Mouse (Mus musculus) liver, embryonic 12.5 days (tissue): ENCODE measurements around the gene Tns4. TPM values are rescaled to one million over a fixed set of nuclear protein-coding genes. Genes with fewer than 3 reads are reported as not detected.

ENCODE experiments used
- ATAC-seq: fragments of 200-750 bp; cut with Nextera tagmentation; 2 replicates; pipeline ENCODE4 v1.8.0; 2017; ENCODE audit warnings: moderate number of reproducible peaks, mild to moderate bottlenecking, moderate library complexity
- H3K27ac ChIP-seq: fragments of 300-500 bp; sonication (generic); 2 replicates; pipeline ENCODE4 v1.5.1; 2016; ENCODE audit warnings: mild to moderate bottlenecking
- H3K27me3 ChIP-seq: fragments of 300-500 bp; sonication (generic); replicated peaks from 2 replicates; pipeline ENCODE4 v1.6.1; 2016; ENCODE audit warnings: mild to moderate bottlenecking, moderate library complexity
- H3K36me3 ChIP-seq: fragments of 300-500 bp; sonication (generic); 2 replicates; pipeline ENCODE4 v1.6.1; 2016; ENCODE audit warnings: mild to moderate bottlenecking, moderate library complexity
- H3K4me1 ChIP-seq: fragments of 300-500 bp; sonication (generic); 2 replicates; pipeline ENCODE4 v1.6.1; 2016
- H3K4me2 ChIP-seq: fragments of 300-500 bp; sonication (generic); 2 replicates; pipeline ENCODE4 v1.6.1; 2016; ENCODE audit warnings: mild to moderate bottlenecking, moderate library complexity
- H3K4me3 ChIP-seq: fragments of 300-500 bp; sonication (generic); 2 replicates; pipeline ENCODE4 v1.5.1; 2016; ENCODE audit warnings: mild to moderate bottlenecking, moderate library complexity
- H3K9ac ChIP-seq: fragments of 300-500 bp; sonication (generic); 2 replicates; pipeline ENCODE4 v1.6.1; 2016; ENCODE audit warnings: mild to moderate bottlenecking, moderate library complexity
- H3K9me3 ChIP-seq: fragments of 300-500 bp; sonication (generic); replicated peaks from 2 replicates; pipeline ENCODE4 v1.6.1; 2016; ENCODE audit warnings: mild to moderate bottlenecking, moderate library complexity
- WGBS: fragments of 180-500 bp; shearing (Covaris S2); methylation state at CpG from one replicate; pipeline ENCODE4 v1.1.7; 2016; ENCODE audit not compliant: insufficient replicate concordance; 5-methylcytosine and 5-hydroxymethylcytosine counted together
- polyA plus RNA-seq: library from polyadenylated mRNA; unstranded; fragments of >200 nt; fragmentation: Nextera tagmentation; extraction: Ambion mirVana; gene quantifications from 2 replicates; pipeline ENCODE4 v1.2.1, GENCODE M21; 2016

The Tns4 gene
- polyA plus RNA-seq, 1 experiment from 2014 or later = 0.17 TPM

DNA sequence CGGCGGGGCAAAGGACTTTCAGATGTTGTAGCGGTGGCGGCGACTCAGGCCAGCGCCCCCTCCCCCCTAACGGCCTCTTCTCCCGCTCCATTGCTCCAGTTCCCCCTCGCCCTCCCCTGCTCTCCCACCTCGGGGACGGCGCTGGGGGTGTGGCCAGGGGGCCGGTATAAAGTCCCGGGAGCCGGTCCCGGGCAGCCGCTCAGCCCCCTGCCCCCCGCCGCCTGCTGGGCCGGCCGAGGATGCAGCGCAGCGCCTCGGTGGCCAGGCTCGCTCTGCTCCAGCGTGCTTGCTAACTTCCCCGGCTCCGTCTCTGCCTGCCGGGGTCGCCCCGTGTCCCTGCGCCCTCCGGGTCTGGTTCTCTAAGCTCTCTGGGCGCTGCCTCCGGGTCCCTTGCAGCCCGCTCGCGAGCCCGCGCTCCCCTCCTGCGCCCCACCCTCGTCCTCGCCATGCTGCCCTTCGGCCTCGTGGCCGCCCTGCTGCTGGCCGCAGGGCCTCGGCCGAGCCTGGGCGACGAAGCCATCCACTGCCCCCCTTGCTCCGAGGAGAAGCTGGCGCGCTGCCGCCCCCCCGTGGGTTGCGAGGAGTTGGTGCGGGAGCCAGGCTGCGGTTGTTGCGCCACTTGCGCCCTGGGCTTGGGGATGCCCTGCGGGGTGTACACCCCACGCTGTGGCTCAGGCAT is 47.9 kb downstream of the Tns4 start, which contains the start of gene Igfbp4:
Gene Igfbp4, plus strand, starts transcription at position 194 of the 679 bp plus-strand sequence.
- Histone ChIP-seq H3K36me3 (peaks cover 6% of the 10 kb centered on the region; the same call in 1 of the 2 replicates), H3K4me2 (peak within 1 kb of the TSS; percentile 73), H3K4me3 (peak within 1 kb of the TSS; percentile 62), H3K27ac (peak within 1 kb of the TSS; percentile 81), H3K4me1 (peaks cover 49% of the 10 kb centered on the region), H3K9ac (peak within 1 kb of the TSS; percentile 68), H3K9me3 (no peaks in the 10 kb centered on the region), H3K27me3 (peaks cover 62% of the 10 kb centered on the region)
- 0 out of 2 replicates have a peak, but pooled peaks have one; percentile 36 for ATAC-seq
- WGBS = under 1% methylated on average over 63 of the region's 63 CpGs

DNA sequence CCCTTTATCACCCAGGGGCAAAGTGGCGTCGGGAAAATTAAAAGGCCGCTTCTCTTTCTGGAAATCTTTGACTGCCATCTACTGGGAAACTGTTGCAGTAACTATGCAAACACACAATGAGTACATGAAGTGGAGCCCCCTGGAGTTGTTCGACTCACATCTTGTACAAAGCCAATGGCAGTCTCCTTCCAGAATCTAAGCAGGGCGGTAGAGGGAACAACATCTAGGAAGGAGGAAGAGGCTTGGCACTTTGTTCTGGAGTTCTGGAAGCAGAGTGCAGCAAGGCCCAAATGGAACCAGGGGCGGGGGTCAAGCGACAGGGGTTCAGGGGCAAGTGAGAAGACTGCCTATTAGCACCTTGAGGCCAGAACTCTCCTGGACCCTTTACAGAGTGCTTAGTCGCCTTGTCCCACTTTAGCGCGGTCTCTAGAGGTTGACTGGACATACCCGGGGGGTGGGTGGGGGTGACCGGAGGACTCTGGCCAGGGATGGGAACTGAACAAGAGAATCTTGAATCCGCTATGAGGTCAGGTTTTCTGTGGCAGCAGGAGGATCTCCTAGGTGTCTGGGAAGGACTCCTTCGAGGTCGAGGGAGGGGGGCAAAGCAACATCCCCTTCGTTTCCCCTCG is 48.6 kb downstream of the Tns4 start:
- Histone ChIP-seq H3K27me3 (peaks cover 62% of the 10 kb centered on the region), H3K4me1 (peaks cover 57% of the 10 kb centered on the region), H3K9me3 (no peaks in the 10 kb centered on the region), H3K9ac (peak overlapping the region; percentile 68), H3K27ac (peak overlapping the region; percentile 81), H3K36me3 (peaks cover 6% of the 10 kb centered on the region; the same call in 1 of the 2 replicates), H3K4me2 (peak overlapping the region; percentile 73), H3K4me3 (peak overlapping the region; percentile 62)
- WGBS = 2% methylated on average over 17 of the region's 17 CpGs
- ATAC-seq = no peak

DNA sequence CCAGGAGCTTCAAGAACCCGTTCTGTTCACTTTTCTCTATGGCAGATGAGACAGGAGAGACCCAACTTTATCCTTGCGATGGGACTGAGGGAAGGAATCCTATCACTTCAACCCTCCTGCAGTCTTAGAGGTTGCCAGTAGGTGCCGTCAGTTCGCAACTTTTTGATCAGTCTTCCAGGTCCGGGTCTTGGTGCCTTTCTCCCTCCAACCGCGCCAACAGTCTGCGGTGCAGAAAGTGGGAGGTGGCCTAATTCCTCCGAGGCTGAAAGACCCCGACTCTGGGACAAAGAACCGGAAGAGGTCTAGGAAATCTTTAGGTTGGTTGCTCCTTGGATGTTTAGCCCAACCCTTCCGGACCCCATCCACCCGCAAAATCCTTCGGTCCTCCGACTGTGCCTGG is 49.3 kb downstream of the Tns4 start:
- no peaks in the 10 kb centered on the region for H3K9me3 ChIP-seq
- H3K9ac ChIP-seq = no peak overlapping the region
- peak overlapping the region; percentile 62 for H3K4me3 ChIP-seq
- peaks cover 62% of the 10 kb centered on the region for H3K27me3 ChIP-seq
- peak; percentile 23; the same call in 1 of the 2 replicates for ATAC-seq
- 1% methylated on average over 15 of the region's 15 CpGs for WGBS
- peaks cover 51% of the 10 kb centered on the region for H3K4me1 ChIP-seq
- H3K27ac ChIP-seq = no peak overlapping the region
- H3K36me3 ChIP-seq = no peaks in the 10 kb centered on the region
- H3K4me2 ChIP-seq = peak overlapping the region; percentile 73

DNA sequence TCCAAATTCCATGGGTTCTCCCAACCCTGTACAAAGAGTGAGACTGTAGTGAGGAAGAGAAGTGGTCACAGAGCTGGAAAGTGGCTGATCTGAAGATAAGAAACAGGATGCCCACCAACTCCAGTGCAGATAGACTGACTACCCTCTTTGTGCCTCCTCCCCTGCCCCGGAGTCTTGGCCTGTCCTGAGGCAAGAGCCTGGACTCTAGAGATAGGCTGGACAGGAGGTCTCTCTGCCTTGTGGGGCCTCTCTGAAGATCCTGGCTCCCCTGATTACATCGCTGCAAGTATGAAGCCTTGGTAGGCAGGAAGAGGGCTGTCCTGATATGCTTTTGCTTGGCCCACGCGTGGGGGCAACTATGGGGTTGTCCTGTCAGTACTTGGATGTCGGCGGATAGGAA is 52.9 kb downstream of the Tns4 start:
- Histone ChIP-seq H3K36me3 (no peaks in the 10 kb centered on the region), H3K4me1 (peaks cover 26% of the 10 kb centered on the region), H3K27ac (no peak overlapping the region), H3K9ac (no peak overlapping the region), H3K4me2 (no peak overlapping the region), H3K4me3 (no peak overlapping the region), H3K27me3 (peaks cover 35% of the 10 kb centered on the region), H3K9me3 (no peaks in the 10 kb centered on the region)
- WGBS = 14% methylated on average over 6 of the region's 6 CpGs
- peak; percentile 19; the same call in 1 of the 2 replicates for ATAC-seq

DNA sequence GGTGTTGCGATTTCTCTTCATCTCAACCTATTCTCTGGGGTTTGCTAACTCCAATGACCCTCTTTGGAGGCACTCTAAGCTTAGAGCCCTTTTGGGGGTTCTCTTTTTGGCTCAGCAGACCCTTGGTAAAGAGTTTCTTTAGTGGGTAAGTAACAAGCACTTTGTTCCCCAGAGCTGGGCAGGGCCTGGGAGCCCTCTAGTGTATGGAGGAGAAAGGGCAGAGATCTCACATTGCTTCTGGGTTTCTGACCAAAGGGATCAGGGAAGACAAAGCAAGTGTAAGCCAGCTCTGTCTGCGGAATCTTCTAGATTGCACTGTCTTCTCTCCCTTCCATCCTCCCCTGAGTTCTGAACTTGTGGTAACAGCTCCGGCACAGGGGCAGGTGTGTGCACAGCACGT is 53.8 kb downstream of the Tns4 start:
- no peaks in the 10 kb centered on the region for H3K36me3 ChIP-seq
- 48% methylated on average over 4 of the region's 4 CpGs for WGBS
- H3K27ac ChIP-seq = no peak overlapping the region
- no peak for ATAC-seq
- H3K4me3 ChIP-seq = no peak overlapping the region
- no peaks in the 10 kb centered on the region for H3K9me3 ChIP-seq
- H3K9ac ChIP-seq = no peak overlapping the region
- peaks cover 26% of the 10 kb centered on the region for H3K27me3 ChIP-seq
- H3K4me1 ChIP-seq = peaks cover 17% of the 10 kb centered on the region
- no peak overlapping the region for H3K4me2 ChIP-seq

DNA sequence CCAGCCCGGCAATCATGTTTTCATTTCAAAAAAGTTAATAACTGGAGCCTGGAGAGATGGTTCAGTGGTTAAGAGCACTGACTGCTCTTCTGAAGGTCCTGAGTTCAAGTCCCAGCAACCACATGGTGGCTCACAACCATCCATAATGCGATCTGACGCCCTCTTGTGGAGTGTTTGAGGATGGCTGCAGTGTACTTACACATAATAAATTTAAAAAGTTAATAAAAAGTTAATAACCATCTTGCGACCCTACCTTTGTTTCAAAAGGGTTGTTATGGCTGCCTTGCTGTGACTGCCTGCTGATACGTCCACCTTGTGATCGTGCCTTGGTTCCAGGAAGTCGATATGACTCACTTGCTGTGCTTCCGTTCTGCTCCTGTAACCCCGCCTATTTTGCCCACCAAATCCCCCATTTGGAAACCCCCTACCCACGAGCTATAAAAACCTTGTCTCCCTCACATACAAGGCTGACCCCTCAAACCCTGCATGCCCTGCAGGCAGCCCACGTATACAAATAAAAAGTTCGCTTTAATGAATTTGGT is 62.1 kb downstream of the Tns4 start:
- Histone ChIP-seq H3K4me3 (no peak overlapping the region), H3K27ac (no peak overlapping the region), H3K9ac (no peak overlapping the region), H3K4me1 (peaks cover 27% of the 10 kb centered on the region), H3K9me3 (no peaks in the 10 kb centered on the region), H3K27me3 (no peaks in the 10 kb centered on the region), H3K4me2 (no peak overlapping the region), H3K36me3 (peaks cover 12% of the 10 kb centered on the region)
- 62% methylated on average over 12 of the region's 12 CpGs for WGBS
- ATAC-seq = no peak

DNA sequence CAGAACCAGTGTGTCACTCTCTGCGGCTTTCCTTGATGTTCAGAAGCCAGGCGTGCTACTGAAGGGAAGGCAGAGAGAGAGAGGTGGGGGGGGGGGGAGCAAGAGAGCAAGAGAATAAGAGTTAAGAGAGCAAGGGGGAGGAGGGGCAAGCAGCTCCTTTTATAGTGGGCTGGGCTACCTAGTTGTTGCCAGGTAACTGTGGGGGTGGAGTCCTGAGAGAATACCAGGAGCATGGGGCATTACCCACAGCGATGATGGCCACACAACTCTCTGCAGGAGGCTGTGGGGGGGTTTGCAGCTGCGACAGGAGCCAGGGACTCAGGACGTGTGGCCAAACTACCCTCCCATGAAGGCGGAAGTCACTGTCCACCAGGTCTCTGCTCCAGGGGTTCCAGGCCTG is 63.2 kb downstream of the Tns4 start:
- peaks cover 38% of the 10 kb centered on the region for H3K4me1 ChIP-seq
- H3K27ac ChIP-seq = no peak overlapping the region
- ATAC-seq = no peak
- H3K27me3 ChIP-seq = no peaks in the 10 kb centered on the region
- no peak overlapping the region for H3K9ac ChIP-seq
- no peak overlapping the region for H3K4me3 ChIP-seq
- H3K36me3 ChIP-seq = peaks cover 23% of the 10 kb centered on the region
- WGBS = 80% methylated on average over 6 of the region's 6 CpGs
- no peaks in the 10 kb centered on the region for H3K9me3 ChIP-seq
- no peak overlapping the region for H3K4me2 ChIP-seq

DNA sequence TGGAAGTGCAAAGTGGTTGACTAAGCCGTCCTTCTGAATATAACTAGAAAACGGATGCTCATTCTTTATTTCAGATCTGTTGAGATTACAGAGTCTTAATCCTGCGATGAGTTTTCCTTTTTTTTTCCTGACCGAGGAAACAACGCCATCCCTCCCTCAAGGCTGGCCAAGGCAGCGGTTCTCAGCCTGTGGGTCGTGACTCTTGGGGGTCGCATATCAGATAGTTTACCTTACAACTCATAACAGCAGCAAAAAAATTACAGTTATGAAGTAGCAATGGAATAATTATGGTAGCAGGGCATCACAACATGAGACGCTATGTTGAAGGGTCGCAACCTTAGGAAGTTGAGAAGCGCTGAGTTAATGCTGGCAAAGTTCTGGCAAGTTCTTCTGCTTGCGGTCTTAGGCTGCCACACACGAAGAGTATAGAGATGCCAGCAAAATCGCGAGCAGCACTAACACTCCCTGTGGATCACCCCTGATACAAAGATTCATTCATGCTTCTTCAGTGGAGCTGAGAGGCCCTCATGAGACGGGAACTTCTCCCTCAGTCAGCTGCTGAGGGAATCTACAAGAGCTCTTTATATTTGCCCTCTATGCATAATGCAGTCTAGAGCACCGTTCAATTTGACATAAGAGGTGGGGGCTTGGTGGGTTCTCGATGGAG is 64.5 kb downstream of the Tns4 start:
- Histone ChIP-seq H3K27ac (peak overlapping the region; percentile 45), H3K4me1 (peaks cover 46% of the 10 kb centered on the region), H3K9ac (peak overlapping the region; percentile 33; the same call in 1 of the 2 replicates), H3K4me2 (peak overlapping the region; percentile 68), H3K4me3 (peak overlapping the region; percentile 49), H3K27me3 (no peaks in the 10 kb centered on the region), H3K9me3 (no peaks in the 10 kb centered on the region), H3K36me3 (peaks cover 35% of the 10 kb centered on the region)
- no peak for ATAC-seq
- WGBS = 45% methylated on average over 18 of the region's 18 CpGs

DNA sequence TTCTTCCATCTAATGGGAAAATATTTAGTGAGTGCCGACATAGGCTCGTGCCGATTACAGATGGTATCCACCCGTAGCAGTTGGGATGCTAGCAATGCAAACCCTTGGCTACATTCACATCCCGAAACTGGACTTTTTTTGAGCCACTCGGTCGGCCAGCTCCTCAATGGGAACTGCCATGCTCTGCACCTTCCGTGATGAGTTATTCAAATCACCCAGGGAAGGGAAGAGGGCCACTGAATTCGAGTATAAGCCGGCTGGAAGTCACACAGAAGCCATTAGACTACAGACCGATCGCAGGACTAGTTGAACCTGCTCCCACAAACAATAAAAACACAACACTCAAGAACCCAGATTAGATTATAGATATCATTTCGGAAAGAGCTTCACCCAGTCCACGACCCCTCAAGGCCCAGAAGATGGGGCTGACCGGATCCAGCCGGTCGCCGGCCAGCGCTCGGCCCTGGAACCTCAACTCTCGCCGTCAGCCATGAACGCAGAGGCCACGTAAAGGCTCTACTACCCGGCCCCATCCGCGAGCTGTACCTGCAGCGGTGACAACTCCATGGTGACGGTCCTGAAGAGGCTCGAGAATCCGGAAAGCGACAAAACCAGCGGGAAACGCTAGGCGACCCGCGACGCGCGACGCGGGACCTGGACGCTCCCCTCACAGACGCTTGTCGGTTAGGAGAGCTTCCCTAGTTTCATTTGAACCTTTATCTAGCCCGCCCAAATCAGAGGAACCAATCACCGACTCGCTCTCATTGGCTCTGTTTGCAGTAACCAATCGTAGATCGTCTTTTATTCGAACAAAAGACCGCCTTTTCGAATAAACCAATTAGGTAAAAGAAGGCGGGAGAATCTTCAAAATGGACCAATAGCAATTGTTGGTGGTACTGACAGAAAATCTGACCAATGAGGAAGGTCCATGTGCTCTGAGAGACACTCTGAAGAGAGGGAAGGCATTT is 65.3 kb downstream of the Tns4 start, which contains the start of gene Top2a:
Gene Top2a, minus strand, starts transcription at position 690 of the 968 bp plus-strand sequence.
- H3K36me3 ChIP-seq = peaks cover 44% of the 10 kb centered on the region
- H3K4me3 ChIP-seq = peak within 1 kb of the TSS; percentile 91
- H3K9ac ChIP-seq = peak within 1 kb of the TSS; percentile 94
- WGBS = 1% methylated on average over 54 of the region's 54 CpGs
- H3K4me2 ChIP-seq = peak within 1 kb of the TSS; percentile 83
- ATAC-seq = peak; percentile 91
- peaks cover 49% of the 10 kb centered on the region for H3K4me1 ChIP-seq
- H3K27me3 ChIP-seq = no peaks in the 10 kb centered on the region
- H3K9me3 ChIP-seq = no peaks in the 10 kb centered on the region
- peak within 1 kb of the TSS; percentile 90 for H3K27ac ChIP-seq

DNA sequence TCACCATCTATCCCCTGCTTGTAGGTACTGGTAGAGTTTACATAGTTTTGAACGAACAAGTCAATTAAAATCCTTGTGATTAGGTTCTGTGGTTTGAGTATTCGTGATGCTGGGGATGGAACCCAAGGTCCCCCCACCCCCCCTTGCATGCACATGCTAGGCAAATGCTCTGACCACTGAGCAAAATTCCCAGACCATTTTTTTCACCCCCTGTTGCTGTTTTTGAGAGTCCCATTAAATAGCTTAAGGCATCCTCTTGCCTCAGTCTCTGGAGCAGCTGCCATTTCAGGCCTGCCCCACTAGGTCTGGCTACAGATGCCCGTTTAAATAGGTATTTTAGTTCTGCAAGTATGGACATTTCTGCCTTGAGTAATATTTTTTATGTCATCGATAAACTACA is 66.0 kb downstream of the Tns4 start:
- no peaks in the 10 kb centered on the region for H3K27me3 ChIP-seq
- H3K4me3 ChIP-seq = peak overlapping the region; percentile 91
- H3K36me3 ChIP-seq = peaks cover 50% of the 10 kb centered on the region
- H3K4me1 ChIP-seq = peaks cover 49% of the 10 kb centered on the region
- peak overlapping the region; percentile 90 for H3K27ac ChIP-seq
- H3K9me3 ChIP-seq = no peaks in the 10 kb centered on the region
- peak overlapping the region; percentile 94 for H3K9ac ChIP-seq
- ATAC-seq = no peak
- 2% methylated on average over 4 of the region's 4 CpGs for WGBS
- H3K4me2 ChIP-seq = peak overlapping the region; percentile 83

DNA sequence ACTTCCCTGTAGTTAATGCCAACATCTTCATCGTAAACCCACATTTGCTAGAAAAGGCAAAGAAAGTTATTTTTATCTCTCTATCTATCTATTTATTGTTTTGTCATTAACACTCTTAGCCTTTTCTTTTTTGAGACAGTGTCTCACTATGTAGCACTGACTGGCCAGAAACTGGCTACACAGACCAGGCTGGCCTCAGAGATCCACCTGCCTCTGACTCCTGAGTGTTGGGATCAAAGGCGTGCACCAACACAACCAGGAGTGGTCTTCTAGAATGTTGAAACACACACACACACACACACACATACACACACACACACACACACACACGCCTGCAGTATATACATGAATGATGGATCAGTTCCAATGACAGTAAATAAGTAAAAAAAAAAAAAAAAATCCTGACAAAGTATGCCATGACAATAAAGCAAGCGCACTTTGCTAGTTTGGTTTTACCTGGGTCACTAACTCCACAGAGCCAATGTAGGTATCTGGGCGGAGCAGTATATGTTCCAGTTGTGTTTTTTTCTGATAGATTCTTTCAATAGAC is 66.6 kb downstream of the Tns4 start:
- Histone ChIP-seq H3K4me2 (peak overlapping the region; percentile 83), H3K9me3 (no peaks in the 10 kb centered on the region), H3K36me3 (peaks cover 57% of the 10 kb centered on the region), H3K27me3 (no peaks in the 10 kb centered on the region), H3K4me3 (peak overlapping the region; percentile 91), H3K27ac (0 out of 2 replicates have a peak overlapping the region, but pooled peaks have one; percentile 33), H3K4me1 (peaks cover 49% of the 10 kb centered on the region), H3K9ac (peak overlapping the region; percentile 94)
- no peak for ATAC-seq
- 64% methylated on average over 5 of the region's 5 CpGs for WGBS
